Mouse (Mus musculus) skeletal muscle tissue, adult 2 months (tissue): Measurements from ENCODE around the gene Tbc1d9b.
"Not testable (repeated sequence)": the region's sequence is repeated elsewhere in the genome, so short reads cannot be mapped to it uniquely, and the experiment has no call there.

Source experiments
- DNase-seq: peaks from one replicate; pipeline ENCODE4 v3.0.0-alpha.2; 2012; ENCODE audit warnings: low read depth, low spot score

Tbc1d9b gene

DNA sequence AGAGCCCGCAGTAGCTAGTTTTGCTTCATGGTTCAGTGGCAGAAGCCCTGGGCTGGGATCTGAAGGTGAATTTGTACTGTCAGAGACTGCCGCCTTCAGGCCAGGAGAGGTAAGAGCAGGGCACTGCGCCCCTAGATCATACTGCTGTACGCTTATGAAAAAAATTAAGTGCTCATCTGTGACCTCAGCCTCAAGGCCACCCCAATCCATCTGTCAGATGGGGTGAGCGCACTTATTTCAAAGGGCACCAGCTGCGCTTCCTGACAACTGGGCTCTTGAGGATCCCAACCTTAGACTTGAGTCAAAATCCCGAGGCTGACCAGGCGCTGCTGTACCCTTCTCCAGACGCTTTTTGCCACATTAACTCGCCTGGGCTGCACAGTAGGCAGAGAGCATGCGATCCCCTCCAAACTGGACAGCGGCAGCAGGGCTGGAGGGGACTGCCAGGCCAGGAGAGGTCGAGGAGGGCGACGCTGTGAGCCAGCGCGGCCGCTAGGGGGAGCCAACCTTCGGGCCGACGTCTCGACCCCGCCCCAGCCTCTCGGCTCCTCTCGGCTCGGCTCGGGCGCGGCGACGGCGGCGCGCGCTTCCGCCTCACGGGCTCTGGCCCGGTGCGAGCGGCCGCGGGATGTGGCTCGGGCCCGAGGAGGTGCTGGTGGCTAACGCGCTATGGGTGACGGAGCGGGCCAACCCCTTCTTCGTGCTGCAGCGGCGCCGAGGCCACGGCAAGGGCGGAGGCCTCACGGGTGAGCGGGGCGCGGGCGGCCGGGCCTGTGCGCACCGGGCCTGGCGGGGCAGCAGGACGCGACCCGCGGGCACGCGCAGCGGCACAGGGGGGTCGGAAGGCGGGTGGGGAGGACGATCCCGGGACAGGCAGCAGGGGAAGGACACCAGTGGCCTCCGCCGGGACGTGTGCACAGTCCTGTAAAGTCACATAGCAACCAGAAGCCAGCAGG lies at the start of gene Tbc1d9b:
Gene Tbc1d9b (plus strand): TSS at position 586 of the 956 bp plus-strand sequence.
- peak; percentile 86 for DNase-seq

DNA sequence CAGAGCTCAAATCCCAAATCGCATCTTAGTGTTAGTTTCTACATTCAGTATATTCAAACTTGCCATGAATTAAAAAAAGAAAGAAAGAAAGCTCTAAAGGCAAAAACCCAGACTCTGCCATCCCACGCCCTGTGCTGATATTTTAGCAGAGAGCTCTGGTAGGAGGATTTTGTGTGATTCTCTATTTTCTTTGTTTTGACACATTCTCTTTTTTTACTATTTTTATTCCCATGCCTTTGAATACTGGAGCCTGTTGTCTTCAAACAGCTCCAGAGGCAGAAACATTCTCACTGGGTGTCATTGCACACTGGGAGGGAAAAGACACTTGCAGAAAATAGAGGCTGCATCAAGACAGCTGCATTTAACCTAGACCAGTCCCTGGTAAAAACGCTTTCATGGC lies 45.0 kb upstream of the Tbc1d9b start:
- DNase-seq = no peak

DNA sequence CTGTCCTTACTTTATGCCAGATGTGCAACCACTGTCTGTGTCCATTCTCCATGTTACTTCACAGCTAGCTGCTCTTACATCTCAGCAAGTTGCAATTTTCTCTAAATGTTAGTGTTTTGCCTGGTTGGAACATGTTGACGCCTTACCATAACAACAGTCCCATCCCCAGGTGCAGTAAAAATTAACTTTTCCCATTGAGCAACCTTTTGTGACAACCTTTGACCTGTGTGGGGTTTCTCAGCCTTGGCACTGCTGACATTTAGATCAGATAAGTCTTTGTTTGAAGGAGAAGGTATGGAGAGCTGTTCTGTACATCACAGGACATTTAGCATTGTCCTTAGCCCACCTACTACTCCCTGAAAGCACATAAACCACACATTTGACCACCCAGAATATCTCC lies 41.4 kb upstream of the Tbc1d9b start:
- no peak for DNase-seq

DNA sequence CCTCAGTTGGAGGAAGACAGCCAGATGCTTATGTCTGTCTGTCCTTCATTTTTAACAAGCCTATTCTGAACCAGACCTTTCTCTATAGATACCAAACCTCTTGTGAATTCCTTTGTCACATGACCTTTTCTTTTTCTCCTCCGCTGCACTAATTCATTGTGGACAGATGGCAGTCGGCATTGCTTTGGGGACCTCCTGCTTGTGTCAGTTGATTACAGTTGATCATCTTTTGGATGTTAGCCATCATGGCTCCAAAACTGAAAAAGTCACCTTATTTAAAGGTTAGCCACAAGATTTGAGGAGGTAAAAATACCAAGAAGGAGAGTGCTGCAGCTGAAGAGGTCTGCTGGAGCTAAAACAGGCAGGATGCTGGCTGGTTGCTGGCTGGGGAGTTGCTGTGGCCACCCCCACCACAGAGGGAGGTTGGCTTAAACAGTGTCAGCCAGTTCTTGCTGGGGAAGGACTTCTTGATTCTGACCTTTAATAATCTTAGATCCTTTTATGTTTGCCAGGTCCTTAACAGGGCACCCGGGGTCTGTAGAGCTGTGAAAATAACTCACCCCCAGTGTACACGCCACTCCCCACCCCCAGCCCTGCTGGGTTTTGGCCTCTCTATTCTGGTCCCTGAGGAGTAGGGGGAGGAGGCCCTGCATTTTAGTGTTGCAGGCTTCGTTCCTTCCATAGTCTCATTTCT lies 40.1 kb upstream of the Tbc1d9b start:
- DNase-seq = no peak

DNA sequence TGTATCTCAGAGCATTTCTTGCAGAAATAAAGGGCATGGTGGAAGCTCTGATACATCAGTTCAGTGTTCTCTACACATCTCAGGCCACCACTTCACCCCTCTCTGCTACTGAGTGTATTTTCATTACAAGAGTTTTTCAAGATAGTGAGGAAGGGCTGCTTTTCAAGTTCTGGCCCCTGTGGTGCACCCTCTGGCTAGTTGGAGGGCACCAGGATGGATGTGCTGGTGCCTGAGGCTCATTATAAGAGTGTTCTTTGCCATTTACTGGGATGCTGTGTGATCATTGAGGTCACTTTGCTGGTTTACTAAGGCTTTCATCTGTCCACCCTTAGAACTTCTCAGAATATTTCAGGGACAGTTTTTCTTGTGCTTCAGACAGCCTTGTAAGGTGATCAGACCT lies 39.5 kb upstream of the Tbc1d9b start:
- no peak for DNase-seq

DNA sequence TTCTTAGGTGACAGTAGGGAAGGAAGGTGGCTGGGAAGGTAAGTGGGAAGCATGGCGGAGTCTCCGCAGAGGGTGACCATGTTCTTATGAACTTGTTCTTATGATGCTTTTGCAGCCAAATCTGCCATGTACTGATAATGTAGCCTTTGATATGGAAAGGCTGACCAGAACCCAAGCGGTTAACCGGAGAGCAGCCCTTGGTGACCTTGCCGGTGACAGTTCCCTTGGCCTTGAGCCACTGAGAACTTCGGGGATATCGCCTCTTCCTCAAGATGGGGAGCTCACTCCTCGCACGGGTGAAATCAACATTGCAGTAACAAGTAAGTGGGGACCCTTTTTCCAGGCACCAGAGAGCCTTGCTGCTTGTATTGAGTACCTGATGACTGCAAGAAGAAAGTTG lies 35.5 kb upstream of the Tbc1d9b start:
- no peak for DNase-seq

DNA sequence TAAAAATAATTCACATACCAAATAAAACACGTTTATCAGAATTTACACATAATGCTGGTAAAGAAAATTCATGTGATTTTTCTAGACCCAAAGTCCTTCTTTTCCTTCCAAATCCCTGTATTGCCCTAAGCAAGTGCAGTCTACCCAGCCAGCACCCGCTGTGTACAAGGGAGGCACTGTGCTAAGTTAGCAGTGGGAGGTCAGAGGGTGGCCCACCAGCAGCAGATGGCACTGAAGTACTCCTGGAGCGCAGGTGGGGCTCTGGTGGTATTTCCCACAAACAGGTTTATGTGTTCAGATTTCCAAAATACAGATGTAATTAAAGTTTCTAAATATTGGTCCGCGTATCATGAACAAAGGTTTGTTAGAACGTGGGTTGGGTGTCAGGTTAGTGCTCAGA lies 34.1 kb upstream of the Tbc1d9b start:
- no peak for DNase-seq

DNA sequence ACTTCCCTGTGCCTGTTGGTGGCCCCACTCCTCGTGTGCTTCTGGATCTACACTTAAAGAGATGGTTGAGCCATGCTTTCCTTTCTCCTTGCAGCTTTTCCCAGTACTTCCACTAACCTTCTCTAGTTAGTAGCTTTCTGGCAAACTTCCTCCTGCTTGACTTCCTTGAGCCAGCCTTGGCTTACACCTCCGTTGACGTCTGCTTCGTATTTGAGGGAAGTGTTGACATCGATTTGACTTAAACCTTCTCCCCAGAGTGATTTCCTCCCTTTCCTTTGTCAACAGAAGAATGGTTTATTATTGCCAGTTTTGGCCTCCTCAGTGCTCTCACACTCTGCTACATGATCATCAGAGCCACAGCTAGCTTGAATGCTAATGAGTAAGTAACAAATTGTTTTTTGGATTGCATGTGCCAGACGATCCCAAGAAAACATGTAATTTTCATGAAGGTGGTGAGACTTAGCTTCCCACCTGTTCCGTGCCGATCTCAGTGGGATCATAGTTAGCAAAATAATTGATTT lies 32.2 kb upstream of the Tbc1d9b start:
- peak; percentile 16 for DNase-seq

DNA sequence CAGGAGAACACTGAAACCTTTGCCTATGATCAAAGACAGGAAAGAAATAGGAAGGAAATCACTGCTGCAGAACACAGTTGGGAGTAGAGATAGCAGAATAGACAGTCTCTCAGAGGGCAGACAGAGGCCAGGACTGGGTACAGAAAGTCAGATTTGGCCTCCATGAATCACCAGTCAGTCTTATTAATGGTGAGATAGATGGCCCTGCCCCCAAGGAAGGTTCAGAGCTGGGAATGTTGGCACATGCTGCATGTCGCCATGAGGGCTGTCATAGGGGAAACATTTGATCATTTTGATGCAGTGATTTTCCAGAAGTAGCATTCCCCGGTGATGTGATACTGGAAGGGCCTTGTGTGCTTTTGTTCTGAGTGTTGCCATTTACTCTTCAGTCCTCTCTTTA lies 31.5 kb upstream of the Tbc1d9b start:
- no peak for DNase-seq

DNA sequence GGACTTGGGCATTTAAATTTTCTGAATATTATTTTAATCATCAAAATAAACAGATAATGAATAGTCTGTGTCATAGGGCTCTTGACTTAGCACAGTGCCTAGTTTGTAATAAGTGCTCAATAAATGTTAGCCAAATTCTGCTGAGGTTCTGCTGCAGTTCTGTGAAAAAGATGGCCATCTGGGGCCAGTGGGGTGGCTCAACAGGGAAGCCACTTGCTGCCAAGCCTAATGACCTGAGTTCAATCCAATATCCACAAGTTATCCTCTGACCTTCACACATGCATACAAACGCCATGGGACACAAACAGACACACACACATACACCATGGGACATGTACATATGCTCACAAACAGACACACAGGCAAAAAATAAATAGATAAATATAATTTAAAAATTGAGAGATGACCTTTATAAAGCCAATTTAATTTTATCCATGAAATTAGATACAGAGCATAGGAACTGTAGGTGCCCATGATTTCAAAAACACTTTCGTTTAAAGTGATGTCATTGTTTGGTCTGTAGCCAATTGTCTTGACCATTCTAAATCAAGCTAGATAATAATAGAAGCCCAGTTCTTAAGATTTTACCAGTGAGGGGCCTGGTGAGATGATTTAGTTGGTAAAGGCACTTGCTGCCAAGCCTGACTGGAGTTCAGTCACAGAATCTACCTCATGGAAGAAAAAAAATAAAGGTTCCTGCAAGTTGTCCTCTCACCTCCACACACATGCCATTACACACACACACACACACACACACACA lies 30.5 kb upstream of the Tbc1d9b start:
- no peak for DNase-seq

DNA sequence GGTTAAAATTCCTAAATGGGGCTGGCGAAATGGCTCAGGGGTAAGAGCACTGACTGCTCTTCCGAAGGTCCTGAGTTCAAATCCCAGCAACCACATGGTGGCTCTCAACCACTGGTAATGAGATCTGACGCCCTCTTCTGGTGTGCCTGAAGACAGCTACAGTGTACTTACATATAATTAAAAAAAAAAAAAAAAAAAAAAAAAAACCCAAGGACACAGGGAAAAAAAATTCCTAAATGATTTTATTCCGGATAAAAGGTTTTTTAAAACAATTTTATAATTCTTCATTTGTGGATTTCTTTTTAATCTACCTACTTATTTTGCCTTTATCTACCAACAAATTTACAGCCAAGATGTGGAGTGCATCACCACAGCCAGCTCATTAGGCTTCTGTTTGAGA lies 29.2 kb upstream of the Tbc1d9b start:
- DNase-seq = not testable (repeated sequence)

DNA sequence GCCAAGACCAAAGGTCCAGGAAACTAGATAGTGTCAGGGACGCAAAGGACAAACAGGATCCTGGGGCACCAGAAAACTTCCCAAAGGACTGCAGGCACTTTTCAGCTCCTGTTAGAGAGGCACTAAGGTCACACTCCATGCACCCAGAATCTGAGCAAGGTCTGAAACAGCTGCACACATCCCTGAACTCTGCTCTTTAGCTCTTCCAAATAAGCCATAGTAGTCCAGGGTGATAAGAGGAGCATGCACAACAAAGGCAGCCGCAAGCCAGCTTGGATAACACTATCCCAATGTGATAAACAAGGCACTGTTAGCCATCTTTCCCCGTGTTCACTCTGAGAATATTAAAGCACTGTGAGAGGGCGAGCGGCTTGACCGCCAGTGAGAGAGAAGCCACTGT lies 27.2 kb upstream of the Tbc1d9b start:
- no peak for DNase-seq

DNA sequence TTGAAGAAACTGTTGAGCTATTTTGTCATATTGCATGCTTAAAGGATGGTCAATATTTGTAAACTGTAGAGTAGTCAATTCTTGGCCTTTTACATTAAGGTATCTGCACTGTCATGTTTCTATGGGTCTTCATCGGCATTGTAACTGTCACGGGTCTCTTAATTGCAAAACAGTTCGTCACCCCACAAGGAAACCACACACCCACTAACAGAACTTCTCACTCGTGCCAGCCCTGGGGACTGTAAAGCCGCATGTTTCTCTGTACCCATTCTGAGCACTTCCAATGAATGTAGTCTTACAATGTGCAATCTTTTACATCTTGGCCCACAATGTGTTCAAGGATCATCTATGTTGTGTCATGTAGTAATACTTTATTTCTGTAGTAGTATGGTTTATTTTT lies 26.0 kb upstream of the Tbc1d9b start:
- no peak for DNase-seq

DNA sequence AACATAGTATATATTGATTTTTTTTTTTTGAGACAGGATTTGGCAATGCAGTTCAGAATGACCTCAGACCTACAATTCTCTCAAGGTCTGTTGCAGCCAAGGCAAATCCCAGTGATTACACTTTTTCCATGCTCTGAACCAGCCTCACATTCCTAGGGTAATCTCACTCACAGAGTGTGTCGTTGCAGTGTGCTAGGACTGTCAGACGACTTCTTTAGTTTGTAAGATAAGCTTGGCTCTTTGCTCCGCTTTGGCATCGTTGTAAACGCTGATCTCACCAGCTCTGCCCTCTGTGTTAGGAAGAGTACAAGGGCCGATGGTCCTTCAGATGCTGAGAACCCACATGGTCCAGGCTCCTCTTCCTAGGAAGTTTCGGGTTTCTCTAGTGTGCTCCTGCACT lies 25.2 kb upstream of the Tbc1d9b start:
- DNase-seq = no peak

DNA sequence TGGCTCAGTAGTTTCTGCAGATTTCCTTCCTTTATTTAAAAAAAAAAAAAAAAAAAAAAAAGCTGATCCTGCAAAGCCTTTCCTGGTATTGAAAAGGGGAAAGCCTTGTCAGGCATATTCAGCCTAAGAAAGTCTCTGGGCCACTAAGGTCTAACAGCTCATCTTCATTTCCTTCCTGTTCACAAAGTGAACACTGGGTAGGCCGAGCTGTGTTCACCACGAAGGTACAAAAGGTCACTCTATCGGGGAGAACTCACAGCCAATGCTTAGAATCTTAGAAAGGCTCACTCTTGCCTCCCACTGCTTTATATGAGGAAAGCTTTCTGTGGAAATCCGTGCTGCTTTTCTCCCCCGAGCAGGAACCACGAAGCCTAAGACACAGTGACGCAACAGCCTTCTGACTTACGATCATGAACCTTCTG lies 22.4 kb upstream of the Tbc1d9b start:
- DNase-seq = peak; percentile 21

DNA sequence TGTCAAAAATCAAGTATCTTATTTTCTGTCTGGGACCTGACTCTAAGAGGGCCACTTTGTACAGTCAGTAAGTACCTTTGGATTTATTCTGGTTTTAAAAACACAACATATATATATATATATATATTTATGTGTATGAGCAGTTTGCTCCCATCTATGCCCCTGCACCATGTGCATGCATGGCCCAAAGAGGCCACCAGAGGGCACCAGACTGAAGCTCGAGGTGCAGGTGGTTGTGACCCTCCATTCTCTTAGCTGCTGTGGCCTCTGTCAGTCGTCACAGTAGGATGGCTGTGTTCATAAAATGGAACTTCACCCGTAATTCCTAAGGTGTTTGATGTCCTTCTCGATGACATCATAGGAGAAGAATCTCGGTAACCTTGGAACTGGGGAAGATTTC lies 16.9 kb upstream of the Tbc1d9b start:
- no peak for DNase-seq

DNA sequence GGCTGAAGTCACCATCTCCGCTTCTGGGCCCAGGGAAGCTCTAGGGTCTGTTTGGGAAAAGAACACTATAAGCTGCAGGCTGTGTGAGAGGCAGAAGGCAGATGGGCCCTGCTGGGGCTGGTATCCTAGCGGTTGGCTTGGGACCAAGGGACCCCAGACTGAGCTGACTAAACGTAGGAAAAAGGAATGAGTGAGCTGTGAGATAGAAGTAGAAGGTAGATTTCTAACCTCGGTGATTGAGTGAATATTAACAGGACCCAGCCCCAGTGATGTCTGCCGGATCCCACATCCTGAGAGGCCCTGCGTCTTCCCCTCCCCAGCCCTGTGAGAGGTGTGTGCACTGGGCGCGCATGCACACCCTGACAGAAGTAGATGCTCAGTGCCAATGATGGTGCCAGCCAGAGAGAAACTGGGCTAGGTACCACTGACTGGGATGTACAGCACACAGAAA lies 8.5 kb upstream of the Tbc1d9b start:
- DNase-seq = no peak

DNA sequence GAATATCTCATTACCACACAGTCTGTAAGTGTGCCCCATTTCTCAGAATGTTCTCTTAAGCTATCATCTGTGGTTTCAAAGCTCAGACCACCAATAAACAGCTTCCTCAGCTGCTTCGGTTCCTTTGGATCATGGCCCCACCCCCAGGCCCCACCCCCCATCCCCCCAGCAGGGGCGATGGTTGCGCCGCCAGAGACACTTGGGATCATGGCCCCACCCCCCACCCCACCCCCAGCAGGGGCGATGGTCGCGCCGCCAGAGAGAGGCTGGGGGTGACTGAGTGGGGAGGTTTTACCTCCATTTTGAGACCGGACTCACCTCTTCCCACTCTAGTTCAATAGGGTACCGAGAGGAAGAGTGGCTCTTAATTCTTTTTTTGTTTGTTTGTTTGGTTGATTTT lies 3.4 kb upstream of the Tbc1d9b start:
- DNase-seq = no peak

DNA sequence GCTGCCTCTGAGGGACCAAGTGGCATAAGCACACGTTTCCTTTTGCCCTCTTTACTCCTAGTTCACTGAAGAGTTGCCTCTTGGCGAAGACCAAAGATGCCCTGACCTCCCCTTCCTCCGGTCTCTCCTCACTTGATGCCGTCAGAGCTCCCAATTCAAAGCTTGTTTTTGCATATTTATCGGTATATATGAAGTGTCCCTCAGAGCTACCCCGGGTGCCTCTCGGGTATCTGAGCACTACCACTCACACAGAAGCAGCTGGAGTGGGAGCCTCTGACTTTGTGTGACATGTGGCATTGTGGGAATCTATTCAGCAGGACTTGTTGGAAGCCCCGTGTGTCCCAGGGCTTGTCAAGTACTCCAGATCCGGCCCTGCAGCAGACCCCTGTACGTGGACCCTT lies 605 bp downstream of the Tbc1d9b start:
- no peak for DNase-seq

DNA sequence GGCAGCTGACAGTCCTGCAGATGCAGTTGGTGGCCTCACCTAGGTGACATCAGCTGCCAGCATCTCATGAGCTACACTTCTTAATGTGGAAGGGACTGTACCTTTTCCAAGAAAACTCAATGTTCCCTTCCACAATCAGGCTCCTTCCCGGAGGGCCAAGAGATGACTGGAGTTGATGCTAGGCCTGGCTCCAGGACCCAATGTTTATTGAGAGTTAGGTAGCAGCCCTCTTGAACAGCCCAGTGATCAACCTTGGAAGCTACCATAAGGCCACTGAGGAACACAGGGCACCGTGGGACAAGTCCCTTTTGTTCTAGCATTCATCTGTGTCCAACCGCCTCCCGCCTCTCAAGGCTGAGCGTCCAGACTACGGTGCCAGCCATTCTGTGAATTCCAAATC lies 1.1 kb downstream of the Tbc1d9b start:
- no peak for DNase-seq

DNA sequence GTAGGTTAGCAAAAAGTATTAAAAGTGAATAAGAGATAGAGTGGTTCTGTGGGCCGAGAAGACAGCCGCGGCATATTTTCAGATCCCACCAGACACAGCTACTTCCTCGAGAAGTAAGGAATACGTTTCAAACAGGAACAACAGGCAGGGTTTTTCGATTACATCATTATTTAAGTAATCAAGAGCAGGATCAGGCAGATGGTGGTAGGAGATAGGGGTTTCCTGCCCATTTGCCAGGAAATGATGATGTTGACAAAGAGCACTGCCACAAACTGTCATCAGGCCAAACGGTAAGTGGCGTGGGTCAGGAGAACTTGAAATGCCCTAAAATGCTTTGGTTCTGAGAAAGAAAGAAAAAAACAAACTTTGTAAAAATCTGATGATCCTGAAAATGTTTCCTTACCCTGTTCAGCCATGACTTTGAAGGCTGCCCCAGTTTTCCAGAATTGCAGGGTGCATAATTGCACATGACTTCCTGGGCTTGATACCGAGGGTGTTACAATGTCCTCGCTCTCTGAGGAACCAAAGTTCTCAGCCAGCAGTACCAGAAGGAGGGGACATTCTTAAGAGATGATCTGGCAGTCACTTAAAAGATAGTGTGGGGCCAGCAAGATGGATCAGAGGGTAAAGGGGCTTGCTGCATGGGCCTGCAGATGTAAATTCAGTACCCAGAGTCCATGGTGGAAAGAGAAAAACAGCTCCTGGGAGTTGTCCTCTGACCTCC lies 3.1 kb downstream of the Tbc1d9b start:
- DNase-seq = no peak
